Mouse (Mus musculus) cerebellum, adult 9-11 months (tissue): ENCODE results near the gene H2al1i.
"Not testable (repeated sequence)": the region's sequence is repeated elsewhere in the genome, so short reads cannot be mapped to it uniquely, and the experiment has no call there.

Experiments
- DNase-seq: peaks from one replicate; pipeline ENCODE4 v3.0.0; 2022

The H2al1i gene

GRCm38 (mm10) chrX:11324359-11324758 lies at the start of gene H2al1i:
Gene H2al1i (plus strand): TSS chrX:11324659.
- not testable (repeated sequence) for DNase-seq

GRCm38 (mm10) chrX:11277083-11277482 lies 47.4 kb upstream of the H2al1i start:
- no peak for DNase-seq

- no peak for DNase-seq
These were observed 43.7 kb upstream of the H2al1i start for GRCm38 (mm10) chrX:11280741-11281140.

GRCm38 (mm10) chrX:11288306-11288882 lies 36.1 kb upstream of the H2al1i start:
- DNase-seq: no peak

- DNase-seq: no peak
These were observed 35.2 kb upstream of the H2al1i start for GRCm38 (mm10) chrX:11289244-11289643.

GRCm38 (mm10) chrX:11298957-11299356 lies 25.5 kb upstream of the H2al1i start, which contains the start of gene H2al1a:
Gene H2al1a (plus strand): TSS chrX:11299257.
- DNase-seq: not testable (repeated sequence)

GRCm38 (mm10) chrX:11302132-11302531 lies 22.3 kb upstream of the H2al1i start, which contains the start of gene H2al1b:
Gene H2al1b (plus strand): TSS chrX:11302432.
- not testable (repeated sequence) for DNase-seq

- not testable (repeated sequence) for DNase-seq
These were observed 19.1 kb upstream of the H2al1i start, which contains the start of gene H2al1c for GRCm38 (mm10) chrX:11305355-11305754. Gene H2al1c (plus strand): TSS chrX:11305655.

GRCm38 (mm10) chrX:11308524-11308923 lies 15.9 kb upstream of the H2al1i start, which contains the start of gene H2al1d:
Gene H2al1d (plus strand): TSS chrX:11308824.
- DNase-seq: not testable (repeated sequence)

GRCm38 (mm10) chrX:11311634-11312033 lies 12.8 kb upstream of the H2al1i start, which contains the start of gene H2al1e:
Gene H2al1e (plus strand): TSS chrX:11311934.
- not testable (repeated sequence) for DNase-seq

- not testable (repeated sequence) for DNase-seq
These were observed 9.6 kb upstream of the H2al1i start, which contains the start of gene H2al1f for GRCm38 (mm10) chrX:11314858-11315257. Gene H2al1f (plus strand): TSS chrX:11315158.

GRCm38 (mm10) chrX:11317956-11318355 lies 6.5 kb upstream of the H2al1i start, which contains the start of gene H2al1g:
Gene H2al1g (plus strand): TSS chrX:11318256.
- not testable (repeated sequence) for DNase-seq

- not testable (repeated sequence) for DNase-seq
These were observed 3.3 kb upstream of the H2al1i start, which contains the start of gene H2al1h for GRCm38 (mm10) chrX:11321192-11321591. Gene H2al1h (plus strand): TSS chrX:11321492.

GRCm38 (mm10) chrX:11327522-11327921 lies 3.1 kb downstream of the H2al1i start, which contains the start of gene H2al1j:
Gene H2al1j (plus strand): TSS chrX:11327822.
- not testable (repeated sequence) for DNase-seq

GRCm38 (mm10) chrX:11345762-11346161 lies 21.3 kb downstream of the H2al1i start:
- peak; percentile 28 for DNase-seq

GRCm38 (mm10) chrX:11346756-11347155 lies 22.3 kb downstream of the H2al1i start:
- peak; percentile 10 for DNase-seq

GRCm38 (mm10) chrX:11360823-11361222 lies 36.4 kb downstream of the H2al1i start:
- DNase-seq: no peak

GRCm38 (mm10) chrX:11361261-11361660 lies 36.8 kb downstream of the H2al1i start:
- no peak for DNase-seq

- DNase-seq: peak; percentile 59
These were observed 39.4 kb downstream of the H2al1i start for GRCm38 (mm10) chrX:11363890-11364289.

- DNase-seq: no peak
These were observed 40.7 kb downstream of the H2al1i start for GRCm38 (mm10) chrX:11365151-11365550.
